Mouse (Mus musculus): ENCODE measurements around the gene Arf1. TPM values are rescaled to one million over a fixed set of nuclear protein-coding genes. Genes with fewer than 3 reads are reported as not detected.

Arf1 gene
- total and polyA plus RNA-seq, 3 experiments = 541 to 617 TPM; not detected in 1

DNA sequence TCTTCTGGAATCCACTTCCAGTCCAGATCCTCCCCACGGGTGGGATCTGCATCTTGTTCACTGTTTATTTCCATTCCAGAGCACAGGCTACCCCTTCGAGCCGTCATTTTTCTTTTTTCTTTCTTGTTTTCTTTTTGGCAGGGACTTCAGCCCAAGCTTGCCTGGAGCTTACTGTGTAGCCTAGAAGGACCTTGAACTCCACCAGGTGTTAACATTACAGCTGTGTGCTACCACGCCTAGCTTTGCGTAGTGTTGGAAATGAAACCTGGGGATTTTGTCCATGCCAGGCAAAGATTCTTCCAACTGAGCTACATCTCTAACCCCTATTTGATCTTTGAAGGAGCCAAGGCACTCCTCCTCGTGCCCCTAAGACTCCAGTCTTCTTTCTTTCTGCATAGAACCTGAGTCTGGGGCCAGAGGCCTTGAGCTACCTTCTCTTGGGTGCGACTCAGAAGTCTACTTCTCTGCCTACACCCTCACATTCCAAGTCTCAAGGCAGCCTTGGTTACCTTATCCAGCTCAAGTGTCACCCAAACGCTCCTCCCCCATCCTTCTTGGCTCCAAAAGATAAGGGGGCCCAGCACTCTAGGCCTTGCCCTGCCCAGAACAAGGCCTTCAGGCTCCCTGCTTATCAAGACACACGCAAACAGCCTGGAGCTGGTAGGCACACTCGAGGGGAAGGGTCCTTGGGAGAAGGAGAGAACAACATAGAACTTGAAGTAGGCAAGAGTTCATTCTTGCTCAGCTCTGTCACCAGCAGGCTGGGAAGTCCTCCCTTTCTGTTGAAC, 32.8 kb upstream of the Arf1 start (continued):
- TF ChIP-seq UBTF (IDR thresholded peaks at IDR 0.05; ENCODE audit: borderline replicate concordance, insufficient read depth, low read depth, low read length) (no peak), MAZ (IDR thresholded peaks at IDR 0.05; ENCODE audit: low read depth, low read length) (peak; percentile 71; the same call in 1 of the 2 replicates), GATA1 (IDR thresholded peaks at IDR 0.05; ENCODE audit: low read depth, low read length) (peak; percentile 93), HCFC1 (IDR thresholded peaks at IDR 0.05; ENCODE audit: low read depth, low read length) (no peak)

DNA sequence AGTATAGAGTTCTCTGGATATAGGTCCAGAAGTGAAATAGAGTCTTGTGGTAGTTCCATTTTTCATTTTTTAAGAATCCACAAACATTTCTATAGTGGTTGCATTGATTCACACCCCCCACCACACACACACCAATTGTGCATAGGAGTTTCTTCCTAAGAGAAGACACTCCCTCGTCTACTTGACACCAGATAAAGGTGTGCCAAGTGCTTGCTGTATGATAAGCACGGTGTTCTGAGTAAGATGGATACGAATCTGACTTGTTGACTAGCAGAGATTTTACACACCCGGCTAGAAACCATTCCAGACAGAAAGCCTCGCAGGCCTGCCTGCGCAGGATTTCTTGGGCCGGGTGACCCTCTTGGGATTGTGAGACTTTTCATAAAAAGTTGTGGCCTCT, 31.6 kb upstream of the Arf1 start:
- Histone ChIP-seq H3K27me3 (ENCODE audit: control insufficient read depth in 1 of 2, insufficient read depth in 2 of 2, low read length in 2 of 2) (peaks cover 6 to 10% of the 10 kb centered on the region in 2 experiments), H3K4me1 (ENCODE audit: control insufficient read depth in 1 of 2, insufficient read depth in 2 of 2, low read length in 2 of 2) (peaks cover 11 to 25% of the 10 kb centered on the region in 2 experiments), H3K27ac (ENCODE audit: control insufficient read depth, low read depth, low read length) (no peak overlapping the region), H3K9ac (ENCODE audit: control insufficient read depth, low read depth, low read length, poor library complexity, severe bottlenecking) (no peak overlapping the region), H3K79me2 (ENCODE audit: control insufficient read depth, insufficient read depth, low read length, poor library complexity) (no peaks in the 10 kb centered on the region), H3K4me3 (ENCODE audit: control insufficient read depth in 1 of 2, insufficient read depth in 1 of 2, low read depth in 2 of 2, low read length in 2 of 2) (no peak overlapping the region), H3K36me3 (ENCODE audit: control insufficient read depth in 1 of 2, insufficient read depth in 2 of 2, low read length in 2 of 2) (peaks cover 0 to 16% of the 10 kb centered on the region in 2 experiments; a peak in 2 of 4 replicates), H3K9me3 (replicated peaks; ENCODE audit: insufficient read depth, low read length) (no peaks in the 10 kb centered on the region)
- TF ChIP-seq MAZ (IDR thresholded peaks at IDR 0.05; ENCODE audit: low read depth, low read length) (no peak), NRF1 (IDR thresholded peaks at IDR 0.05; ENCODE audit: insufficient read depth, low read depth, low read length, poor library complexity, severe bottlenecking) (no peak), RCOR1 (IDR thresholded peaks at IDR 0.05; ENCODE audit: low read depth, low read length) (peak; percentile 98), ZKSCAN1 (IDR thresholded peaks at IDR 0.05; ENCODE audit: low read depth, low read length) (no peak), POLR2A (IDR thresholded peaks at IDR 0.05; ENCODE audit: control insufficient read depth in 1 of 2, insufficient read depth in 1 of 2, low read depth in 1 of 2, low read length in 2 of 2, poor library complexity in 1 of 2) (no peak), ZNF384 (IDR thresholded peaks at IDR 0.05; ENCODE audit: low read depth, low read length) (no peak), MYB (IDR thresholded peaks at IDR 0.05; ENCODE audit: low read depth, low read length) (no peak), TCF12 (IDR thresholded peaks at IDR 0.05; ENCODE audit: low read depth, low read length) (peak; percentile 52; the same call in 1 of the 2 replicates), MAFK (IDR thresholded peaks at IDR 0.05; ENCODE audit: borderline replicate concordance, low read depth, low read length) (no peak), GATA1 (IDR thresholded peaks at IDR 0.05; ENCODE audit: low read depth, low read length) (peak; percentile 74), USF2 (IDR thresholded peaks at IDR 0.05; ENCODE audit: borderline replicate concordance in 1 of 2, insufficient read depth in 1 of 2, low read depth in 1 of 2, low read length in 2 of 2) (no peak), SIN3A (IDR thresholded peaks at IDR 0.05; ENCODE audit: low read length) (no peak), EP300 (IDR thresholded peaks at IDR 0.05; ENCODE audit: low read depth in 1 of 2, low read length in 2 of 2) (peak in 1 of 2 experiments; percentile 72; a peak in 2 of 4 replicates), BHLHE40 (IDR thresholded peaks at IDR 0.05; ENCODE audit: borderline replicate concordance, low read depth, low read length) (peak; percentile 26; the same call in 1 of the 2 replicates), ETS1 (IDR thresholded peaks at IDR 0.05; ENCODE audit: low read depth, low read length) (peak; percentile 37; the same call in 1 of the 2 replicates)
- peak; percentile 31 for DNase-seq (ENCODE audit: low read depth, low spot score)

Measured in MEL (cell line).